Mouse (Mus musculus): ENCODE results near the gene Ccp110. TPM values are rescaled to one million over a fixed set of nuclear protein-coding genes. Genes with fewer than 3 reads are reported as not detected.

Ccp110 gene
- polyA plus RNA-seq (2012; rRNA removed), result 6.0 and 6.7 TPM in 2 replicates

GRCm38 (mm10) chr7:118712228-118713173 is at the start of gene Ccp110:
Gene Ccp110, plus strand, starts transcription at chr7:118712552.

GRCm38 (mm10) chr7:118705101-118705961 is 7.0 kb upstream of the Ccp110 start, which contains the start of gene Gde1:
Gene Gde1, minus strand, starts transcription at chr7:118705778.

DNA sequence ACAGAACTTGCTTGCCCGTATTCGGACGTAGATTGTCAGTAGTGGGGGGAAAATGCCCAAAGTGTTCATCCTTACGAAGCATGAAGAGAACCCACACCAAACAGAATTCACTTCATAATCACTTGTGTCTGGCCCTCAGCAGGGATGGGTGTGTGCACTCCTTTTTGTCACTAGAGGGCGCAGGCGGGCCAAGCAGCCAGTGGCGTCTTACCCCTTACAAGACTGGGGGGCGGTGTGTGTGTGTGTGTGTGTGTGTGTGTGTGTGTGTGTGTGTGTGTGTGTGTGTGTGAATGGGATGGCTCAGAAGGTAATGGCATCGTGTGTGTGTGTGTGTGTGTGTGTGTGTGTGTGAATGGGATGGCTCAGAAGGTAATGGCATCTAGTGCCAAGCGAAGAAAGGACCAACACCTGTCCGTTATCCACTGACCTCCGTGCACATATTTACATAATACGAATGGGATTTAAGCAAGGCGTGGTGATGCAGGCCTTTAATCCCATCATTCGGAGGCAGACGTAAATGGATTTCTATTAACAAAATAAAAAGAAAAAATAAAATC is 27.7 kb downstream of the Ccp110 start, which contains the start of gene Vps35l:
Gene Vps35l, plus strand, starts transcription at position 252 of the 557 bp plus-strand sequence.

Other genes with a start within 250 kb of the Ccp110 start
- gene Itpripl2, start 220.6 kb upstream of the Ccp110 start, polyA plus RNA-seq (2012; rRNA removed), result 2.7 TPM in 2 replicates
- 26.3 and 26.4 TPM in 2 replicates for gene Coq7, start 179.2 kb upstream of the Ccp110 start, polyA plus RNA-seq (2012; rRNA removed)
- 0.82 and 1.3 TPM in 2 replicates for gene Tmc7, start 127.8 kb upstream of the Ccp110 start, polyA plus RNA-seq (2012; rRNA removed)
- gene Tmc5, start 115.3 kb upstream of the Ccp110 start, polyA plus RNA-seq (2012; rRNA removed), result 0.10 and 0.17 TPM in 2 replicates
- 27.6 and 28.6 TPM in 2 replicates for gene Gde1, start 6.8 kb upstream of the Ccp110 start, polyA plus RNA-seq (2012; rRNA removed)
- 21.1 and 22.7 TPM in 2 replicates for gene Vps35l, start 27.7 kb downstream of the Ccp110 start, polyA plus RNA-seq (2012; rRNA removed)
- gene Iqck, start 143.2 kb downstream of the Ccp110 start, polyA plus RNA-seq (2012; rRNA removed), result 0.26 and 0.34 TPM in 2 replicates
- 8.2 and 8.4 TPM in 2 replicates for gene Knop1, start 143.7 kb downstream of the Ccp110 start, polyA plus RNA-seq (2012; rRNA removed)